Mouse (Mus musculus) bone marrow, adult 2 months (tissue): Measurements from ENCODE around the gene Lrfn1.

Experiments used
- CTCF ChIP-seq: fragments of 200-500 bp; IDR thresholded peaks from 2 replicates; pipeline ENCODE4 v1.5.1; 2011; ENCODE audit warnings: low read length, control low read depth; ENCODE audit not compliant: control insufficient read depth, insufficient read depth
- POLR2A ChIP-seq: fragments of 200-500 bp; IDR thresholded peaks from 2 replicates; pipeline ENCODE4 v1.6.1; 2011; ENCODE audit warnings: low read depth, mild to moderate bottlenecking, control low read depth, low read length, borderline replicate concordance; ENCODE audit not compliant: control insufficient read depth

GRCm38 (mm10) chr7:28505585-28505984 lies 53.8 kb downstream of the Lrfn1 start:
- TF ChIP-seq POLR2A: no peak
- no peak for TF ChIP-seq CTCF
